Comparison of ENCODE assay signal across 11 mouse cellular contexts in the genomic region with DNA sequence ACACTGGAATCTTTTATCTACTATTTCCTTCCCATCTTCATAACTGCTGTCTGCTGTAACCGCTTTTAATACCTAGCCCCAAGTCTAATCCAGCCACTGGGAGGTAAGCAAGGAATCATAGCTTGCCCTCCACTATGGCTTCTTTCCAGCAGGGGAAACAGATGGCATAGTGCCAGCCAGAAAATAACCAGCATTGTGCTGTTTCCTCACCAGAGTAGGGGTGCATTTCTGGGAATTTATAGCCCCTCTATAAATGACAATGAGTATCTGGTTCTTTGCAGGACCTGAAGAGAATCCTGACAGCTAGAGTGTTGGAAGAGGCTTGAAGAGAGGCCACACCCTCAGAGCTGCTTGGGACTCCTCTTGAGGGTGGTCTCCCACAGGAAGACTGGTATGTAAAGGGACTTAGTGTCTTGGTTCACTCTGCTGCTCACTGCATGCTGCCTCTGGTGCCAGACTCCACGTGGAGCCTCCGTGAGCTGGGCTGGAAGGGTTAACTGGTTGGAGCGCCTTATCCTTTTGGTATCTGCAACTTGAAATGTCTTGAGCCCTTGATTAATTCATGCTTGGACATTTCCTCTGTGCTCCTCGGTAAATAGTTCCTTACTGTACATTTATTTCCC. TPM values are rescaled to one million over a fixed set of nuclear protein-coding genes. Genes with fewer than 3 reads are reported as not detected.
A peak's percentile ranks its signal among the peaks of the same experiment; 100 is the strongest.
DNase-seq lines count a peak whose midpoint lies in the region; ATAC-seq and TF ChIP-seq lines count a peak whose summit lies in the region.
"Had no signal": no experiment of that assay in that cellular context is flagged by ENCODE, and none has a peak within 500 bp of the region (broad histone marks: within the 10 kb centered on the region; RNA-seq: fewer than 3 reads in every experiment).

No protein-coding gene starts in this region.

- TF ChIP-seq EP300 in heart, postnatal 0 days (IDR thresholded peaks at IDR 0.05; ENCODE audit: low read depth): no peak

- 0 out of 2 replicates have a peak overlapping the region, but pooled peaks have one; percentile 36 for H3K27ac ChIP-seq in heart, postnatal 0 days (ENCODE audit: low read depth)
- no peak overlapping the region for H3K27ac ChIP-seq in midbrain, embryonic 13.5 days
- H3K27ac ChIP-seq in midbrain, postnatal 0 days (ENCODE audit: low read depth, low read length): no peak overlapping the region
- H3K27ac ChIP-seq in forebrain, embryonic 14.5 days (ENCODE audit: low read depth, low read length): no peak overlapping the region
- H3K27ac ChIP-seq: liver, embryonic 12.5 days had no signal

- H3K4me1 ChIP-seq in heart, postnatal 0 days (ENCODE audit: control insufficient read depth, insufficient read depth): peaks cover 54% of the 10 kb centered on the region
- peaks cover 21% of the 10 kb centered on the region for H3K4me1 ChIP-seq in midbrain, embryonic 13.5 days (replicated peaks)
- H3K4me1 ChIP-seq in midbrain, postnatal 0 days (ENCODE audit: insufficient read depth, low read length): peaks cover 6% of the 10 kb centered on the region; the same call in 1 of the 2 replicates
- peaks cover 10% of the 10 kb centered on the region; the same call in 1 of the 2 replicates for H3K4me1 ChIP-seq in forebrain, embryonic 14.5 days (ENCODE audit: control insufficient read depth, insufficient read depth, low read length)

- H3K36me3 ChIP-seq in heart, postnatal 0 days (replicated peaks; ENCODE audit: control insufficient read depth, insufficient read depth, low read length): 0 out of 2 replicates have a peak, but pooled peaks cover 7% of the 10 kb centered on the region
- H3K36me3 ChIP-seq in midbrain, embryonic 13.5 days: no peaks in the 10 kb centered on the region
- H3K36me3 ChIP-seq in midbrain, postnatal 0 days (ENCODE audit: insufficient read depth, low read length): no peaks in the 10 kb centered on the region
- no peaks in the 10 kb centered on the region for H3K36me3 ChIP-seq in forebrain, embryonic 14.5 days (ENCODE audit: control insufficient read depth, insufficient read depth, low read length)
- H3K36me3 ChIP-seq: liver, embryonic 12.5 days; midbrain, embryonic 10.5 days had no signal

- H3K4me3 ChIP-seq in heart, postnatal 0 days (ENCODE audit: low read depth, low read length): no peak overlapping the region
- no peak overlapping the region for H3K4me3 ChIP-seq in midbrain, embryonic 13.5 days (replicated peaks)
- H3K4me3 ChIP-seq in midbrain, postnatal 0 days (ENCODE audit: low read depth, low read length): no peak overlapping the region
- H3K4me3 ChIP-seq in forebrain, embryonic 14.5 days (ENCODE audit: low read depth, low read length): no peak overlapping the region
- H3K4me3 ChIP-seq: liver, embryonic 12.5 days; midbrain, embryonic 10.5 days had no signal

- no peak for DNase-seq in heart, postnatal 0 days (ENCODE audit: low spot score)
- DNase-seq in heart, adult 18-20 months: no peak
- no peak for DNase-seq in midbrain, postnatal 0 days (ENCODE audit: low spot score)
- peak; percentile 34 for DNase-seq in forebrain, embryonic 14.5 days (ENCODE audit: low spot score)
- DNase-seq in B cell, adult 2 months: no peak
- no peak for DNase-seq in right cerebral cortex, adult 18-20 months
- DNase-seq: layer of hippocampus, postnatal 36 days; thymus, adult 2 months had no signal

- no peak overlapping the region for H3K4me2 ChIP-seq in heart, postnatal 0 days (ENCODE audit: low read depth, low read length)
- H3K4me2 ChIP-seq in midbrain, embryonic 13.5 days (replicated peaks): no peak overlapping the region
- no peak overlapping the region for H3K4me2 ChIP-seq in midbrain, postnatal 0 days (ENCODE audit: low read depth, low read length, poor library complexity, severe bottlenecking)
- H3K4me2 ChIP-seq in forebrain, embryonic 14.5 days (ENCODE audit: low read length): no peak overlapping the region
- H3K4me2 ChIP-seq: liver, embryonic 12.5 days had no signal

- 52% methylated on average over 5 of the region's 5 CpGs for WGBS in heart, postnatal 0 days
- WGBS in midbrain, embryonic 13.5 days: 65% methylated on average over 5 of the region's 5 CpGs
- WGBS in midbrain, postnatal 0 days: 64% methylated on average over 5 of the region's 5 CpGs
- WGBS in forebrain, embryonic 14.5 days: 60% methylated on average over 5 of the region's 5 CpGs

- no peaks in the 10 kb centered on the region for H3K27me3 ChIP-seq in heart, postnatal 0 days (ENCODE audit: control insufficient read depth, insufficient read depth, low read length)
- H3K27me3 ChIP-seq in midbrain, embryonic 13.5 days: no peaks in the 10 kb centered on the region
- no peaks in the 10 kb centered on the region for H3K27me3 ChIP-seq in midbrain, postnatal 0 days (ENCODE audit: insufficient read depth, low read length)
- no peaks in the 10 kb centered on the region for H3K27me3 ChIP-seq in forebrain, embryonic 14.5 days (replicated peaks; ENCODE audit: control insufficient read depth, insufficient read depth, low read length)
- H3K27me3 ChIP-seq: liver, embryonic 12.5 days had no signal

- H3K9ac ChIP-seq in heart, postnatal 0 days (replicated peaks; ENCODE audit: low read depth, low read length): no peak overlapping the region
- H3K9ac ChIP-seq in midbrain, embryonic 13.5 days (replicated peaks): no peak overlapping the region
- H3K9ac ChIP-seq in midbrain, postnatal 0 days (replicated peaks; ENCODE audit: low read length, poor library complexity, severe bottlenecking): no peak overlapping the region
- H3K9ac ChIP-seq in forebrain, embryonic 14.5 days (ENCODE audit: low read length): no peak overlapping the region
- H3K9ac ChIP-seq: liver, embryonic 12.5 days had no signal

- no peak for TF ChIP-seq CTCF in heart, postnatal 0 days (IDR thresholded peaks at IDR 0.05; ENCODE audit: low read depth)
- TF ChIP-seq CTCF in midbrain, postnatal 0 days (IDR thresholded peaks at IDR 0.05): no peak

- no peaks in the 10 kb centered on the region for H3K9me3 ChIP-seq in heart, postnatal 0 days (replicated peaks; ENCODE audit: control insufficient read depth, low read length)
- H3K9me3 ChIP-seq in midbrain, embryonic 13.5 days: no peaks in the 10 kb centered on the region
- no peaks in the 10 kb centered on the region for H3K9me3 ChIP-seq in midbrain, postnatal 0 days (ENCODE audit: low read length)
- no peaks in the 10 kb centered on the region for H3K9me3 ChIP-seq in forebrain, embryonic 14.5 days (replicated peaks; ENCODE audit: control insufficient read depth, low read length)
- H3K9me3 ChIP-seq: liver, embryonic 12.5 days; midbrain, embryonic 10.5 days had no signal

- ATAC-seq in heart, postnatal 0 days (ENCODE audit: insufficient read depth, low read depth): 0 out of 2 replicates have a peak, but pooled peaks have one; percentile 25
- peak; percentile 34; the same call in 1 of the 2 replicates for ATAC-seq in midbrain, embryonic 13.5 days
- ATAC-seq in midbrain, postnatal 0 days (ENCODE audit: low FRiP score): no peak
- 0 out of 2 replicates have a peak, but pooled peaks have one; percentile 27 for ATAC-seq in forebrain, embryonic 14.5 days
- ATAC-seq: liver, embryonic 12.5 days had no signal

RNA-seq across cellular contexts. Expression of a gene that starts 49.3 kb away (rescaled TPM):
- total RNA-seq in heart, postnatal 0 days (2014; rRNA removed; ENCODE audit: low replicate concordance): 56.2 and 77.4 TPM in 2 replicates
- polyA plus RNA-seq in heart, postnatal 0 days (2015; fragmentation: Nextera tagmentation; extraction: Ambion mirVana): 28.7 and 32.1 TPM in 2 replicates
- total RNA-seq in heart, adult 18-20 months (2021): 10 to 100 TPM; 20.7 to 25.2 TPM
- 9.0 and 10.2 TPM in 2 replicates for polyA plus RNA-seq in midbrain, embryonic 13.5 days (2015; fragmentation: Nextera tagmentation; extraction: Ambion mirVana)
- 11.8 and 15.9 TPM in 2 replicates for total RNA-seq in midbrain, postnatal 0 days (2014; rRNA removed)
- 5.9 and 7.9 TPM in 2 replicates for polyA plus RNA-seq in midbrain, postnatal 0 days (2015; fragmentation: Nextera tagmentation; extraction: Ambion mirVana)
- polyA plus RNA-seq in forebrain, embryonic 14.5 days (2014; fragmentation: Nextera tagmentation; extraction: Ambion mirVana): 4.8 and 6.7 TPM in 2 replicates
